Mouse (Mus musculus) midbrain, postnatal 0 days (tissue): Measurements from ENCODE around the gene Gns. TPM values are rescaled to one million over a fixed set of nuclear protein-coding genes. Genes with fewer than 3 reads are reported as not detected.

Experiments used
- ATAC-seq: fragments of 200-750 bp; cut with Nextera tagmentation; 2 replicates; pipeline ENCODE4 v1.8.0; 2017; ENCODE audit warnings: moderate number of reproducible peaks, mild to moderate bottlenecking, moderate TSS enrichment, moderate library complexity; ENCODE audit not compliant: low FRiP score
- DNase-seq: peaks from one replicate; pipeline ENCODE4 v3.0.0-alpha.2; 2015; ENCODE audit warnings: low spot score
- H3K27ac ChIP-seq: fragments of 300-500 bp; sonication (generic); 2 replicates; pipeline ENCODE4 v1.5.1; 2014; ENCODE audit warnings: low read depth, mild to moderate bottlenecking, low read length, mixed read lengths
- H3K27me3 ChIP-seq: fragments of 300-500 bp; sonication (generic); 2 replicates; pipeline ENCODE4 v1.6.1; 2014; ENCODE audit warnings: low read length, control low read depth, mixed read lengths; ENCODE audit not compliant: insufficient read depth
- H3K36me3 ChIP-seq: fragments of 300-500 bp; sonication (generic); 2 replicates; pipeline ENCODE4 v1.6.1; 2014; ENCODE audit warnings: low read length, control low read depth, mixed read lengths; ENCODE audit not compliant: insufficient read depth
- H3K4me1 ChIP-seq: fragments of 300-500 bp; sonication (generic); 2 replicates; pipeline ENCODE4 v1.6.1; 2014; ENCODE audit warnings: mild to moderate bottlenecking, control low read depth, antibody characterized with exemption, low read length, mixed read lengths; ENCODE audit not compliant: insufficient read depth
- H3K4me2 ChIP-seq: fragments of 300-500 bp; sonication (generic); 2 replicates; pipeline ENCODE4 v1.6.1; 2014; ENCODE audit warnings: low read depth, mild to moderate bottlenecking, low read length, mixed read lengths; ENCODE audit not compliant: poor library complexity, severe bottlenecking
- H3K4me3 ChIP-seq: fragments of 300-500 bp; sonication (generic); 2 replicates; pipeline ENCODE4 v1.5.1; 2014; ENCODE audit warnings: low read depth, mild to moderate bottlenecking, low read length, moderate library complexity
- H3K9ac ChIP-seq: fragments of 300-500 bp; sonication (generic); replicated peaks from 2 replicates; pipeline ENCODE4 v1.6.1; 2014; ENCODE audit warnings: mild to moderate bottlenecking, low read length, moderate library complexity, mixed read lengths; ENCODE audit not compliant: poor library complexity, severe bottlenecking
- H3K9me3 ChIP-seq: fragments of 300-500 bp; sonication (generic); 2 replicates; pipeline ENCODE4 v1.6.1; 2016; ENCODE audit warnings: low read length, control low read depth
- CTCF ChIP-seq: IDR thresholded peaks from 2 replicates; pipeline ENCODE4 v1.5.1; 2016; ENCODE audit warnings: antibody characterized with exemption, mild to moderate bottlenecking
- WGBS: fragments of 180-500 bp; shearing (Covaris S2); extraction: QIAGEN DNeasy Blood & Tissue Kit; methylation state at CpG from one replicate; pipeline ENCODE4 v1.1.7; 2014; 5-methylcytosine and 5-hydroxymethylcytosine counted together
- polyA plus RNA-seq: library from polyadenylated mRNA; unstranded; fragments of >200 nt; fragmentation: Nextera tagmentation; extraction: Ambion mirVana; gene quantifications from 2 replicates; pipeline ENCODE4 v1.2.1, GENCODE M21; 2015
- total RNA-seq: library from RNA; depleted of rRNA; stranded (reverse); fragments of >200 nt; gene quantifications from 2 replicates; pipeline ENCODE4 v1.2.3, GENCODE M21; 2014

The Gns gene
- total and polyA plus RNA-seq, 2 experiments from 2014 or later, result 40.4 to 84.3 TPM

GRCm38 (mm10) chr10:121401005-121401404, 36.1 kb downstream of the Gns start:
- no peak for TF ChIP-seq CTCF
- no peak overlapping the region for H3K9ac ChIP-seq
- peaks cover under 1% of the 10 kb centered on the region; the same call in 1 of the 2 replicates for H3K36me3 ChIP-seq
- no peaks in the 10 kb centered on the region for H3K4me1 ChIP-seq
- H3K4me3 ChIP-seq, result no peak overlapping the region
- no peak for DNase-seq
- 84% methylated on average over 7 of the region's 7 CpGs for WGBS
- ATAC-seq, result no peak
- H3K27me3 ChIP-seq, result no peaks in the 10 kb centered on the region
- H3K9me3 ChIP-seq, result no peaks in the 10 kb centered on the region
- no peak overlapping the region for H3K4me2 ChIP-seq
- no peak overlapping the region for H3K27ac ChIP-seq

DNA sequence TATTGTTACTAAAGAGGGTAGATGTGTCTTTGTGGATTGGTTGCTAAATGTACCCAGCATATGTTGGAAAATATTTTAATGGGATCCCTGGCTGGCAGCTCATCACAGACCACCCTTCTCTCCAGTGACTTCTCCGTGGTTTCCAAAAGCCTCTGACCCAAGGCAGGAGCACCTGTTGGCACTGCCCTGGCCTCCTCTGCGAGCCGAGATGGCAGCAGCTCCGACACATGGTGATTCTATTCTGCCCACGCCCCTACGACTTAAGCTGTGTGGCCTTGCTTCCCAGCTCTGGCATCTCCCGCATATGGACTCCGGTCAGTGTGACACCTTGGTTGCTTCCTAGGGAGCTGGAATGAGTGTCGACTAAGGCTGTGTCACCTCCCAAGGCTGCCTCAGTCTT, 38.2 kb downstream of the Gns start:
- no peak overlapping the region for H3K9ac ChIP-seq
- H3K4me2 ChIP-seq, result no peak overlapping the region
- no peaks in the 10 kb centered on the region for H3K9me3 ChIP-seq
- 77% methylated on average over 9 of the region's 9 CpGs for WGBS
- no peak overlapping the region for H3K4me3 ChIP-seq
- no peaks in the 10 kb centered on the region for H3K27me3 ChIP-seq
- no peak for TF ChIP-seq CTCF
- DNase-seq (no peak), ATAC-seq (no peak)
- H3K36me3 ChIP-seq, result no peaks in the 10 kb centered on the region
- H3K27ac ChIP-seq, result no peak overlapping the region
- H3K4me1 ChIP-seq, result no peaks in the 10 kb centered on the region

DNA sequence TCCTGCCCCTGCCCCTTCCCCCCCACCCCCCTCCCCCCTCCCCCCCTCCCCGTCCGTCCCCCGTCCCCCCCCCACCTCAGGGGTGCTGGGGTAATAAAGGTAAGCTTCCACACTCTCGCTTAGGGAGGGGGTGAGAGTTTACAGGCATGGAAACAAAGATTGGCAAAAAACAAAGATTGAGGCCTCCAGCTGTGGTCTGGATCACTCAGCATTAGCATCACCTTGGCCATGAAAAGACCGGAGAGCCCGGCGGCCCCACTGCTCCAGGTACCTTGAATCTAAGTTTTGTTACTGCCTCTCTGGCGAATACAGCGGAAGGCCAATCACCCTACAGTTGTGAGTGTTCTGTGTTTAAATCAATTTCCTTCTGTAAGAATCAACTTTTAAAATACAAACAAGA, 39.1 kb downstream of the Gns start:
- Histone ChIP-seq H3K9ac (no peak overlapping the region), H3K27ac (no peak overlapping the region), H3K4me1 (no peaks in the 10 kb centered on the region), H3K27me3 (no peaks in the 10 kb centered on the region), H3K36me3 (no peaks in the 10 kb centered on the region), H3K9me3 (no peaks in the 10 kb centered on the region), H3K4me2 (no peak overlapping the region), H3K4me3 (no peak overlapping the region)
- DNase-seq (no peak), ATAC-seq (no peak)
- TF ChIP-seq CTCF, result no peak
- WGBS, result 62% methylated on average over 7 of the region's 9 CpGs

- Histone ChIP-seq H3K27me3 (no peaks in the 10 kb centered on the region), H3K9ac (no peak overlapping the region), H3K4me2 (no peak overlapping the region), H3K9me3 (no peaks in the 10 kb centered on the region), H3K4me1 (no peaks in the 10 kb centered on the region), H3K36me3 (no peaks in the 10 kb centered on the region), H3K4me3 (no peak overlapping the region), H3K27ac (no peak overlapping the region)
- TF ChIP-seq CTCF, result peak; percentile 87
- peak; percentile 65 for DNase-seq
- ATAC-seq, result no peak
- WGBS, result 71% methylated on average over 7 of the region's 7 CpGs
Observed at GRCm38 (mm10) chr10:121409717-121410116, 44.8 kb downstream of the Gns start.

GRCm38 (mm10) chr10:121411721-121412455, 47.0 kb downstream of the Gns start:
- no peak overlapping the region for H3K4me2 ChIP-seq
- H3K36me3 ChIP-seq, result no peaks in the 10 kb centered on the region; the same call in 1 of the 2 replicates
- 90% methylated on average over 11 of the region's 11 CpGs for WGBS

GRCm38 (mm10) chr10:121412824-121413223, 47.9 kb downstream of the Gns start:
- Histone ChIP-seq H3K4me2 (no peak overlapping the region), H3K9me3 (no peaks in the 10 kb centered on the region), H3K27me3 (no peaks in the 10 kb centered on the region), H3K4me1 (no peaks in the 10 kb centered on the region), H3K4me3 (no peak overlapping the region), H3K9ac (no peak overlapping the region), H3K36me3 (no peaks in the 10 kb centered on the region; the same call in 1 of the 2 replicates), H3K27ac (no peak overlapping the region)
- ATAC-seq (no peak), DNase-seq (no peak)
- TF ChIP-seq CTCF, result no peak
- WGBS, result 88% methylated on average over 17 of the region's 17 CpGs

More at GRCm38 (mm10) chr10:121411721-121412455, 47.0 kb downstream of the Gns start:
- TF ChIP-seq CTCF, result no peak
- no peaks in the 10 kb centered on the region for H3K4me1 ChIP-seq
- no peaks in the 10 kb centered on the region for H3K9me3 ChIP-seq
- no peak overlapping the region for H3K4me3 ChIP-seq
- H3K9ac ChIP-seq, result no peak overlapping the region
- no peak for ATAC-seq
- DNase-seq, result no peak
- H3K27me3 ChIP-seq, result no peaks in the 10 kb centered on the region
- H3K27ac ChIP-seq, result no peak overlapping the region
